Mouse (Mus musculus): ENCODE results near the gene Saa1.

- TF ChIP-seq POLR2A (IDR thresholded peaks at IDR 0.05; ENCODE audit: control insufficient read depth, extremely low read depth, insufficient read depth, low read length, poor library complexity) (no peak), CTCF (IDR thresholded peaks at IDR 0.05; ENCODE audit: borderline replicate concordance, control insufficient read depth, extremely low read depth, insufficient read depth, low read length, poor library complexity) (no peak)
Measured at GRCm38 (mm10) chr7:46767371-46767770, 24.6 kb upstream of the Saa1 start.
